Mouse (Mus musculus) stomach, embryonic 16.5 days (tissue): ENCODE results near the gene Stat5a. TPM values are rescaled to one million over a fixed set of nuclear protein-coding genes. Genes with fewer than 3 reads are reported as not detected.

ENCODE experiments used
- ATAC-seq: fragments of 200-750 bp; cut with Nextera tagmentation; 2 replicates; pipeline ENCODE4 v1.8.0; 2017; ENCODE audit warnings: moderate number of reproducible peaks, moderate TSS enrichment; ENCODE audit not compliant: insufficient read depth, low FRiP score
- H3K27ac ChIP-seq: fragments of 300-500 bp; sonication (generic); 2 replicates; pipeline ENCODE4 v1.5.1; 2014; ENCODE audit warnings: low read length
- H3K27me3 ChIP-seq: fragments of 300-500 bp; sonication (generic); 2 replicates; pipeline ENCODE4 v1.6.1; 2014; ENCODE audit warnings: low read length, control low read depth, mixed read lengths; ENCODE audit not compliant: control insufficient read depth, insufficient read depth
- H3K36me3 ChIP-seq: fragments of 300-500 bp; sonication (generic); 2 replicates; pipeline ENCODE4 v1.6.1; 2014; ENCODE audit warnings: low read length; ENCODE audit not compliant: control insufficient read depth, insufficient read depth
- H3K4me1 ChIP-seq: fragments of 300-500 bp; sonication (generic); 2 replicates; pipeline ENCODE4 v1.6.1; 2014; ENCODE audit warnings: low read length, control low read depth, mixed read lengths; ENCODE audit not compliant: control insufficient read depth, insufficient read depth
- H3K4me2 ChIP-seq: fragments of 300-500 bp; sonication (generic); 2 replicates; pipeline ENCODE4 v1.6.1; 2014; ENCODE audit warnings: low read depth, low read length, mixed read lengths
- H3K4me3 ChIP-seq: fragments of 300-500 bp; sonication (generic); replicated peaks from 2 replicates; pipeline ENCODE4 v1.5.1; 2014; ENCODE audit warnings: mild to moderate bottlenecking, low read length
- H3K9ac ChIP-seq: fragments of 300-500 bp; sonication (generic); 2 replicates; pipeline ENCODE4 v1.6.1; 2014; ENCODE audit warnings: low read length
- H3K9me3 ChIP-seq: fragments of 300-500 bp; sonication (generic); replicated peaks from 2 replicates; pipeline ENCODE4 v1.6.1; 2016; ENCODE audit warnings: low read length, control low read depth; ENCODE audit not compliant: control insufficient read depth
- WGBS: fragments of 180-500 bp; shearing (Covaris S2); extraction: QIAGEN DNeasy Blood & Tissue Kit; methylation state at CpG from one replicate; pipeline ENCODE4 v1.1.7; 2014; 5-methylcytosine and 5-hydroxymethylcytosine counted together
- polyA plus RNA-seq: library from polyadenylated mRNA; unstranded; fragments of >200 nt; fragmentation: Nextera tagmentation; extraction: Ambion mirVana; gene quantifications from 2 replicates; pipeline ENCODE4 v1.2.1, GENCODE M21; 2015

The Stat5a gene
- polyA plus RNA-seq, 1 experiment from 2014 or later, result 12.0 TPM

- 79% methylated on average over 4 of the region's 4 CpGs for WGBS
- H3K27me3 ChIP-seq, result no peaks in the 10 kb centered on the region
- 0 out of 2 replicates have a peak, but pooled peaks cover 4% of the 10 kb centered on the region for H3K4me1 ChIP-seq
- H3K9ac ChIP-seq, result no peak overlapping the region
- no peak overlapping the region for H3K4me2 ChIP-seq
- H3K4me3 ChIP-seq, result no peak overlapping the region
- H3K9me3 ChIP-seq, result no peaks in the 10 kb centered on the region
- 0 out of 2 replicates have a peak, but pooled peaks cover 3% of the 10 kb centered on the region for H3K36me3 ChIP-seq
- ATAC-seq, result no peak
- H3K27ac ChIP-seq, result peak overlapping the region; percentile 61
These were observed 28.1 kb downstream of the Stat5a start for GRCm38 (mm10) chr11:100887236-100887635.

GRCm38 (mm10) chr11:100887764-100888163, 28.6 kb downstream of the Stat5a start:
- Histone ChIP-seq H3K9me3 (no peaks in the 10 kb centered on the region), H3K4me3 (no peak overlapping the region), H3K9ac (no peak overlapping the region), H3K27ac (peak overlapping the region; percentile 61; the same call in 1 of the 2 replicates), H3K36me3 (0 out of 2 replicates have a peak, but pooled peaks cover 3% of the 10 kb centered on the region), H3K27me3 (no peaks in the 10 kb centered on the region), H3K4me2 (no peak overlapping the region), H3K4me1 (0 out of 2 replicates have a peak, but pooled peaks cover 4% of the 10 kb centered on the region)
- WGBS, result 69% methylated on average over 3 of the region's 3 CpGs
- no peak for ATAC-seq

- Histone ChIP-seq H3K4me1 (0 out of 2 replicates have a peak, but pooled peaks cover 4% of the 10 kb centered on the region), H3K27ac (no peak overlapping the region), H3K36me3 (0 out of 2 replicates have a peak, but pooled peaks cover 3% of the 10 kb centered on the region), H3K9me3 (no peaks in the 10 kb centered on the region), H3K4me2 (no peak overlapping the region), H3K9ac (no peak overlapping the region), H3K27me3 (no peaks in the 10 kb centered on the region), H3K4me3 (no peak overlapping the region)
- no peak for ATAC-seq
- 49% methylated on average over 10 of the region's 10 CpGs for WGBS
These were observed 29.2 kb downstream of the Stat5a start for GRCm38 (mm10) chr11:100888348-100888820.

- no peak overlapping the region for H3K27ac ChIP-seq
- ATAC-seq, result no peak
- H3K9me3 ChIP-seq, result no peaks in the 10 kb centered on the region
- no peak overlapping the region for H3K4me2 ChIP-seq
- H3K36me3 ChIP-seq, result 0 out of 2 replicates have a peak, but pooled peaks cover 3% of the 10 kb centered on the region
- no peak overlapping the region for H3K4me3 ChIP-seq
- no peak overlapping the region for H3K9ac ChIP-seq
- WGBS, result 86% methylated on average over 6 of the region's 6 CpGs
- H3K27me3 ChIP-seq, result no peaks in the 10 kb centered on the region
- H3K4me1 ChIP-seq, result 0 out of 2 replicates have a peak, but pooled peaks cover 4% of the 10 kb centered on the region
These were observed 31.3 kb downstream of the Stat5a start for GRCm38 (mm10) chr11:100890481-100890880.

- no peaks in the 10 kb centered on the region for H3K9me3 ChIP-seq
- ATAC-seq, result no peak
- H3K27me3 ChIP-seq, result no peaks in the 10 kb centered on the region
- H3K9ac ChIP-seq, result no peak overlapping the region
- 0 out of 2 replicates have a peak, but pooled peaks cover 4% of the 10 kb centered on the region for H3K4me1 ChIP-seq
- no peak overlapping the region for H3K4me2 ChIP-seq
- H3K27ac ChIP-seq, result no peak overlapping the region
- 0 out of 2 replicates have a peak, but pooled peaks cover 3% of the 10 kb centered on the region for H3K36me3 ChIP-seq
- 57% methylated on average over 15 of the region's 15 CpGs for WGBS
- no peak overlapping the region for H3K4me3 ChIP-seq
These were observed 32.3 kb downstream of the Stat5a start for GRCm38 (mm10) chr11:100891256-100892123.

GRCm38 (mm10) chr11:100892435-100892834, 33.3 kb downstream of the Stat5a start:
- H3K27ac ChIP-seq, result no peak overlapping the region
- ATAC-seq, result no peak
- WGBS, result 86% methylated on average over 5 of the region's 5 CpGs

GRCm38 (mm10) chr11:100893482-100893881, 34.3 kb downstream of the Stat5a start:
- peak; percentile 78; the same call in 1 of the 2 replicates for ATAC-seq
- H3K4me2 ChIP-seq, result no peak overlapping the region
- 18% methylated on average over 9 of the region's 9 CpGs for WGBS
- H3K36me3 ChIP-seq, result peaks cover 8% of the 10 kb centered on the region; the same call in 1 of the 2 replicates
- H3K4me1 ChIP-seq, result no peaks in the 10 kb centered on the region
- no peak overlapping the region for H3K9ac ChIP-seq
- H3K9me3 ChIP-seq, result no peaks in the 10 kb centered on the region
- H3K27me3 ChIP-seq, result no peaks in the 10 kb centered on the region
- H3K27ac ChIP-seq, result no peak overlapping the region
- no peak overlapping the region for H3K4me3 ChIP-seq

More at GRCm38 (mm10) chr11:100892435-100892834, 33.3 kb downstream of the Stat5a start:
- H3K4me2 ChIP-seq, result no peak overlapping the region
- H3K9me3 ChIP-seq, result no peaks in the 10 kb centered on the region
- H3K27me3 ChIP-seq, result no peaks in the 10 kb centered on the region
- 0 out of 2 replicates have a peak, but pooled peaks cover 3% of the 10 kb centered on the region for H3K36me3 ChIP-seq
- no peaks in the 10 kb centered on the region for H3K4me1 ChIP-seq
- H3K9ac ChIP-seq, result no peak overlapping the region
- H3K4me3 ChIP-seq, result no peak overlapping the region

GRCm38 (mm10) chr11:100894146-100894918, 35.2 kb downstream of the Stat5a start:
- no peak overlapping the region for H3K4me2 ChIP-seq
- peak overlapping the region; percentile 23; the same call in 1 of the 2 replicates for H3K9ac ChIP-seq
- 75% methylated on average over 9 of the region's 9 CpGs for WGBS
- H3K36me3 ChIP-seq, result peaks cover 8% of the 10 kb centered on the region; the same call in 1 of the 2 replicates
- H3K4me1 ChIP-seq, result no peaks in the 10 kb centered on the region
- ATAC-seq, result no peak
- no peak overlapping the region for H3K27ac ChIP-seq
- no peaks in the 10 kb centered on the region for H3K27me3 ChIP-seq
- H3K9me3 ChIP-seq, result no peaks in the 10 kb centered on the region
- no peak overlapping the region for H3K4me3 ChIP-seq
